18 mouse cellular contexts compared by ENCODE assay signal in the genomic region with DNA sequence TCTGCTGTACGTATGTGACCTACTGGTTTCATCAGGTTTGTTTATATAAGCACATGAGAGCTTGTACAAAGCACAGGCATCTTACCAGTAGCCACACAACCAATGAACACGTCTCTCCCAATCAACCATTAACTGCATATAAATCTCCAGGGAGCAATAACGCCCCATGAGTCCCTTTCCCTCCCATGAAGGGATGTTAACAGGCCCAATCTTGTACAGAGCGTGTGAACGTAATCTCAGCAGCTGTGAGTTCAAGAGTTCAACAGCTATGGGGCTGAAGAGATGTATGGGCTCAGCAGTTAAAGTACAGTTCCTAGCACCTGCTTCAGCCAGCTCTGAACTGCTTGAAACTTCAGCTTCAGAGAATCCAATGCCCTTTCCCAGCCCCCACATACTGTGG. TPM values are rescaled to one million over a fixed set of nuclear protein-coding genes. Genes with fewer than 3 reads are reported as not detected.
A peak's percentile ranks its signal among the peaks of the same experiment; 100 is the strongest.
DNase-seq lines count a peak whose midpoint lies in the region; ATAC-seq and TF ChIP-seq lines count a peak whose summit lies in the region.
"Had no signal": no experiment of that assay in that cellular context is flagged by ENCODE, and none has a peak within 500 bp of the region (broad histone marks: within the 10 kb centered on the region; RNA-seq: fewer than 3 reads in every experiment).

No protein-coding gene starts in this region.

- no peaks in the 10 kb centered on the region for H3K27me3 ChIP-seq in heart, embryonic 14.5 days (ENCODE audit: control insufficient read depth, insufficient read depth, low read length)
- no peaks in the 10 kb centered on the region for H3K27me3 ChIP-seq in liver, postnatal 0 days (ENCODE audit: insufficient read depth, low read length)
- no peaks in the 10 kb centered on the region for H3K27me3 ChIP-seq in liver, embryonic 12.5 days (replicated peaks)
- no peaks in the 10 kb centered on the region for H3K27me3 ChIP-seq in intestine, postnatal 0 days (replicated peaks; ENCODE audit: control insufficient read depth, insufficient read depth, low read length)
- no peaks in the 10 kb centered on the region for H3K27me3 ChIP-seq in stomach, postnatal 0 days (ENCODE audit: control insufficient read depth, insufficient read depth, low read length)
- no peaks in the 10 kb centered on the region for H3K27me3 ChIP-seq in cerebellum, adult 2 months (ENCODE audit: control insufficient read depth, insufficient read depth, low read length)
- H3K27me3 ChIP-seq: lung, embryonic 15.5 days; megakaryocyte, embryonic 14.5 days had no signal

- no peak overlapping the region for H3K9ac ChIP-seq in heart, embryonic 14.5 days (ENCODE audit: low read length)
- no peak overlapping the region for H3K9ac ChIP-seq in liver, postnatal 0 days (replicated peaks)
- no peak overlapping the region for H3K9ac ChIP-seq in liver, embryonic 12.5 days
- H3K9ac ChIP-seq in intestine, postnatal 0 days (ENCODE audit: low read depth, low read length), result no peak overlapping the region
- H3K9ac ChIP-seq in stomach, postnatal 0 days (ENCODE audit: low read length), result no peak overlapping the region
- H3K9ac ChIP-seq: hindbrain, embryonic 14.5 days; lung, embryonic 15.5 days had no signal

- 25% methylated on average over 5 of the region's 5 CpGs for WGBS in heart, embryonic 14.5 days
- 63% methylated on average over 5 of the region's 5 CpGs for WGBS in liver, postnatal 0 days (ENCODE audit: insufficient replicate concordance)
- 71% methylated on average over 5 of the region's 5 CpGs for WGBS in liver, embryonic 12.5 days (ENCODE audit: insufficient replicate concordance)
- WGBS in intestine, postnatal 0 days, result 21% methylated on average over 5 of the region's 5 CpGs
- WGBS in stomach, postnatal 0 days, result 35% methylated on average over 5 of the region's 5 CpGs
- WGBS in cerebellum, adult 2 months, result 79% methylated on average over 5 of the region's 5 CpGs

- H3K9me3 ChIP-seq in heart, embryonic 14.5 days (ENCODE audit: control insufficient read depth, low read length), result no peaks in the 10 kb centered on the region
- no peaks in the 10 kb centered on the region for H3K9me3 ChIP-seq in liver, postnatal 0 days (ENCODE audit: low read length)
- H3K9me3 ChIP-seq in liver, embryonic 12.5 days (replicated peaks), result no peaks in the 10 kb centered on the region
- no peaks in the 10 kb centered on the region for H3K9me3 ChIP-seq in intestine, postnatal 0 days (ENCODE audit: control insufficient read depth)
- no peaks in the 10 kb centered on the region for H3K9me3 ChIP-seq in stomach, postnatal 0 days (ENCODE audit: control insufficient read depth, low read length)
- H3K9me3 ChIP-seq: lung, embryonic 15.5 days; megakaryocyte, embryonic 14.5 days had no signal

- peak overlapping the region; percentile 11; the same call in 1 of the 2 replicates for H3K4me2 ChIP-seq in heart, embryonic 14.5 days (ENCODE audit: low read length)
- H3K4me2 ChIP-seq in liver, postnatal 0 days (ENCODE audit: low read depth, low read length), result no peak overlapping the region
- H3K4me2 ChIP-seq in liver, embryonic 12.5 days, result no peak overlapping the region
- H3K4me2 ChIP-seq in intestine, postnatal 0 days (replicated peaks; ENCODE audit: low read depth), result no peak overlapping the region
- H3K4me2 ChIP-seq in stomach, postnatal 0 days (replicated peaks; ENCODE audit: low read depth), result no peak overlapping the region
- H3K4me2 ChIP-seq: hindbrain, embryonic 14.5 days; lung, embryonic 15.5 days had no signal

- H3K4me1 ChIP-seq in heart, embryonic 14.5 days (ENCODE audit: control insufficient read depth in 2 of 2, insufficient read depth in 2 of 2, low read length in 2 of 2), result peaks cover 0 to 24% of the 10 kb centered on the region in 2 experiments; a peak in 3 of 4 replicates
- H3K4me1 ChIP-seq in liver, postnatal 0 days (ENCODE audit: insufficient read depth), result peaks cover 8% of the 10 kb centered on the region; the same call in 1 of the 2 replicates
- peaks cover 24% of the 10 kb centered on the region for H3K4me1 ChIP-seq in liver, embryonic 12.5 days
- no peaks in the 10 kb centered on the region; the same call in 1 of the 2 replicates for H3K4me1 ChIP-seq in intestine, postnatal 0 days (replicated peaks; ENCODE audit: control insufficient read depth, insufficient read depth, low read length)
- no peaks in the 10 kb centered on the region for H3K4me1 ChIP-seq in stomach, postnatal 0 days (replicated peaks; ENCODE audit: control insufficient read depth, insufficient read depth)
- H3K4me1 ChIP-seq in cerebellum, adult 2 months (ENCODE audit: control insufficient read depth, insufficient read depth, low read length), result peaks cover 4% of the 10 kb centered on the region; the same call in 1 of the 2 replicates

- no peak overlapping the region for H3K4me3 ChIP-seq in heart, embryonic 14.5 days (ENCODE audit: control insufficient read depth in 1 of 2, insufficient read depth in 1 of 2, low read depth in 1 of 2, low read length in 2 of 2)
- no peak overlapping the region for H3K4me3 ChIP-seq in liver, postnatal 0 days (ENCODE audit: low read depth, low read length)
- H3K4me3 ChIP-seq in liver, embryonic 12.5 days, result no peak overlapping the region
- no peak overlapping the region for H3K4me3 ChIP-seq in intestine, postnatal 0 days (ENCODE audit: low read depth, low read length)
- H3K4me3 ChIP-seq in stomach, postnatal 0 days (ENCODE audit: low read depth, low read length), result no peak overlapping the region
- no peak overlapping the region for H3K4me3 ChIP-seq in cerebellum, adult 2 months (replicated peaks; ENCODE audit: insufficient read depth, low read depth, low read length)
- H3K4me3 ChIP-seq: lung, embryonic 15.5 days; megakaryocyte, embryonic 14.5 days had no signal

- TF ChIP-seq CTCF in liver, postnatal 0 days (IDR thresholded peaks at IDR 0.05; ENCODE audit: low read depth), result no peak
- TF ChIP-seq CTCF in intestine, postnatal 0 days (IDR thresholded peaks at IDR 0.05; ENCODE audit: low read depth), result no peak
- no peak for TF ChIP-seq CTCF in stomach, postnatal 0 days (IDR thresholded peaks at IDR 0.05; ENCODE audit: low read depth)
- no peak for TF ChIP-seq CTCF in cerebellum, adult 2 months (IDR thresholded peaks at IDR 0.05; ENCODE audit: borderline replicate concordance, insufficient read depth, low read depth, low read length)

- TF ChIP-seq POLR2A in cerebellum, adult 2 months (IDR thresholded peaks at IDR 0.05; ENCODE audit: borderline replicate concordance, insufficient read depth, low read length), result no peak

- no peaks in the 10 kb centered on the region for H3K36me3 ChIP-seq in heart, embryonic 14.5 days (ENCODE audit: control insufficient read depth, insufficient read depth, low read length)
- no peaks in the 10 kb centered on the region for H3K36me3 ChIP-seq in liver, postnatal 0 days (replicated peaks; ENCODE audit: insufficient read depth, low read length)
- H3K36me3 ChIP-seq in liver, embryonic 12.5 days, result no peaks in the 10 kb centered on the region
- no peaks in the 10 kb centered on the region for H3K36me3 ChIP-seq in intestine, postnatal 0 days (ENCODE audit: control insufficient read depth, insufficient read depth)
- H3K36me3 ChIP-seq in stomach, postnatal 0 days (ENCODE audit: control insufficient read depth, insufficient read depth, low read length), result no peaks in the 10 kb centered on the region
- H3K36me3 ChIP-seq: lung, embryonic 15.5 days had no signal

- ATAC-seq in heart, embryonic 14.5 days (ENCODE audit: insufficient number of reproducible peaks, insufficient read depth, low FRiP score, low read depth), result no peak
- ATAC-seq in liver, postnatal 0 days, result 0 out of 2 replicates have a peak, but pooled peaks have one; percentile 43
- ATAC-seq in liver, embryonic 12.5 days, result no peak
- peak; percentile 82 for ATAC-seq in intestine, postnatal 0 days
- ATAC-seq in stomach, postnatal 0 days (ENCODE audit: low FRiP score, low TSS enrichment), result peak; percentile 32; the same call in 1 of the 2 replicates
- ATAC-seq: CD4-positive, CD25-positive, alpha-beta regulatory T cell, adult 4 months; forebrain, embryonic 16.5 days had no signal

- H3K27ac ChIP-seq in heart, embryonic 14.5 days (replicated peaks in 1 of 2; ENCODE audit: control insufficient read depth in 1 of 2, insufficient read depth in 1 of 2, low read depth in 2 of 2, low read length in 2 of 2), result peak overlapping the region in 1 of 2 experiments; percentile 7; a peak in 1 of 4 replicates
- no peak overlapping the region for H3K27ac ChIP-seq in liver, postnatal 0 days (ENCODE audit: low read depth)
- H3K27ac ChIP-seq in liver, embryonic 12.5 days, result no peak overlapping the region
- no peak overlapping the region for H3K27ac ChIP-seq in intestine, postnatal 0 days (ENCODE audit: low read depth, low read length)
- H3K27ac ChIP-seq in stomach, postnatal 0 days (replicated peaks), result no peak overlapping the region
- no peak overlapping the region for H3K27ac ChIP-seq in cerebellum, adult 2 months (ENCODE audit: insufficient read depth, low read length)
- H3K27ac ChIP-seq: hindbrain, embryonic 14.5 days; lung, embryonic 15.5 days had no signal

- no peak for DNase-seq in heart, postnatal 4 days
- DNase-seq in liver, postnatal 0 days, result no peak
- no peak for DNase-seq in stomach, postnatal 0 days (ENCODE audit: low spot score)
- no peak for DNase-seq in cerebellum, adult 2 months
- DNase-seq: adrenal gland, postnatal 25 days; cerebellum, postnatal 25 days; gastrocnemius, postnatal 36 days; kidney, postnatal 14 days; liver; thymus, postnatal 14 days had no signal

- no peak for TF ChIP-seq EP300 in liver, postnatal 0 days (IDR thresholded peaks at IDR 0.05; ENCODE audit: low read depth)
- no peak for TF ChIP-seq EP300 in stomach, postnatal 0 days (optimal IDR thresholded peaks at IDR 0.05)

RNA-seq across cellular contexts. Expression of a gene that starts 9.8 kb away (rescaled TPM):
- 72.7 and 74.0 TPM in 2 replicates for polyA plus RNA-seq in heart, embryonic 14.5 days (2014; fragmentation: Nextera tagmentation; extraction: Ambion mirVana)
- 100 to 1,000 TPM; 221 to 237 TPM for total RNA-seq in heart, postnatal 4 days (2021)
- polyA plus RNA-seq in liver, postnatal 0 days (2015; fragmentation: Nextera tagmentation; extraction: Ambion mirVana), result 6.0 and 6.3 TPM in 2 replicates
- 14.0 and 15.1 TPM in 2 replicates for polyA plus RNA-seq in liver, embryonic 12.5 days (2016; fragmentation: Nextera tagmentation; extraction: Ambion mirVana)
- polyA plus RNA-seq in intestine, postnatal 0 days (2015; fragmentation: Nextera tagmentation; extraction: Ambion mirVana), result 10.1 and 10.7 TPM in 2 replicates
- 8.8 and 9.8 TPM in 2 replicates for polyA plus RNA-seq in stomach, postnatal 0 days (2015; fragmentation: Nextera tagmentation; extraction: Ambion mirVana)
- 39.5 and 43.1 TPM in 2 replicates for polyA plus RNA-seq in cerebellum, adult 2 months (2012; rRNA removed)

Comparison
In these comparisons a context has a peak if more than half of its experiments do, and no peak if none do; other contexts are left out.
1. ATAC-seq: peak in liver, postnatal 0 days (single experiment), intestine, postnatal 0 days (single experiment) and stomach, postnatal 0 days (single experiment); none in heart, embryonic 14.5 days (single experiment) and liver, embryonic 12.5 days (single experiment).